Mouse (Mus musculus) macrophage (primary cell): ENCODE measurements around the gene Cdyl2. TPM values are rescaled to one million over a fixed set of nuclear protein-coding genes. Genes with fewer than 3 reads are reported as not detected.

Source experiments
- H3K27ac ChIP-seq: fragments of 350-480 bp; formaldehyde crosslinking; 2 replicates; pipeline ENCODE4 v1.9.0; 2021
- H3K36me3 ChIP-seq: fragments of 350-480 bp; formaldehyde crosslinking; 2 replicates; pipeline ENCODE4 v1.9.0; 2021; ENCODE audit errors: inconsistent target
- H3K4me3 ChIP-seq: fragments of 350-480 bp; formaldehyde crosslinking; 2 replicates; pipeline ENCODE4 v1.9.0; 2021; ENCODE audit errors: inconsistent target
- H3K79me2 ChIP-seq: fragments of 350-480 bp; formaldehyde crosslinking; 2 replicates; pipeline ENCODE4 v1.9.0; 2021; ENCODE audit errors: inconsistent target
- WGBS: methylation state at CpG from one replicate; pipeline ENCODE4 v1.1.7; 2026; ENCODE audit warnings: inconsistent platforms; ENCODE audit not compliant: missing documents; 5-methylcytosine and 5-hydroxymethylcytosine counted together
- polyA plus RNA-seq: library from polyadenylated mRNA; stranded (reverse); fragments of 250-400 nt; gene quantifications from 3 replicates; pipeline ENCODE4 v1.2.4, GENCODE M21; 2018; ENCODE audit warnings: inconsistent platforms
- total RNA-seq, 78 experiments: library from RNA; depleted of rRNA; stranded (reverse); fragments of 250-400 nt; gene quantifications; 1 replicate in 9 of 78; 2 replicates in 24 of 78; 3 replicates in 43 of 78; 4 replicates in 2 of 78; pipeline ENCODE4 v1.2.4; 2018; ENCODE audit warnings: inconsistent platforms in 56 of 78

Gene Cdyl2
- 10 to 100 TPM in 1 of 26 experiments, 1 to 10 TPM in 25; 1.6 to 15.3 (median 6.8) TPM for total RNA-seq (2018; cell fraction: chromatin; rRNA removed)
- 1 to 10 TPM; 3.9 to 6.4 (median 5.1) TPM for total RNA-seq (2018; cell fraction: cytosol; rRNA removed)
- 10 to 100 TPM in 1 of 26 experiments, 1 to 10 TPM in 25; 2.0 to 14.9 (median 6.4) TPM for total RNA-seq (2018; cell fraction: nucleus; rRNA removed)
- polyA plus RNA-seq, result 1.4 to 4.3 TPM (median 2.3 TPM) in 3 replicates

GRCm38 (mm10) chr8:116732684-116733647 is at the start of gene Cdyl2:
Gene Cdyl2 (minus strand): TSS chr8:116732991.
- Histone ChIP-seq H3K36me3 (no peaks in the 10 kb centered on the region), H3K79me2 (no peaks in the 10 kb centered on the region; the same call in 1 of the 2 replicates), H3K4me3 (peak within 1 kb of the TSS; percentile 36), H3K27ac (no peak within 1 kb of the TSS)
- under 1% methylated on average over 97 of the region's 129 CpGs for WGBS

- H3K36me3 ChIP-seq, result no peaks in the 10 kb centered on the region
- no peak overlapping the region for H3K4me3 ChIP-seq
- no peaks in the 10 kb centered on the region for H3K79me2 ChIP-seq
- 84% methylated on average over 8 of the region's 8 CpGs for WGBS
- no peak overlapping the region for H3K27ac ChIP-seq
Observed at GRCm38 (mm10) chr8:116780594-116780993, 47.8 kb upstream of the Cdyl2 start.

- H3K27ac ChIP-seq, result no peak overlapping the region
- 94% methylated on average over 3 of the region's 5 CpGs for WGBS
- H3K4me3 ChIP-seq, result no peak overlapping the region
- no peaks in the 10 kb centered on the region for H3K36me3 ChIP-seq
- H3K79me2 ChIP-seq, result no peaks in the 10 kb centered on the region
Observed at GRCm38 (mm10) chr8:116774220-116774619, 41.4 kb upstream of the Cdyl2 start.

DNA sequence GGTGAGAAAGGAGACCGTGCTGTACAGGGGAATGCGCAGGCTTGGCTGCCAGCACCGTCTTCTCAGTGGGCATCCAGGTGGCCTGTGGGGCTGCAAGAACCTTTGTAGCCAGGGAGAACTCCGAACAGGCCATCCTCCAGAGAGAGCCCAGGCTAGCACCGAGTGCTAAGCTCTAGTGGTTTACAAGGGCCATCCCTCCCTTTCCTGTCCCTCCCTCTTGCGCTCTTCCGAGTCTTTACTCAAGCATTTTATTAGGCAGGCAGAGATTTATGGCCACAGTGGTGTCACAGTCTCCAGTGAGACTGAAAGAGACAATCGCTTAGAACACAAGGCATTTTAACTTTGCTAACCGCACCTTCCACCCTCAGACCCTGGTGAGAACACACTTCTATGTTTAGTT is 39.9 kb upstream of the Cdyl2 start:
- H3K27ac ChIP-seq, result no peak overlapping the region
- H3K36me3 ChIP-seq, result no peaks in the 10 kb centered on the region
- H3K79me2 ChIP-seq, result no peaks in the 10 kb centered on the region
- WGBS, result 48% methylated on average over 9 of the region's 9 CpGs
- no peak overlapping the region for H3K4me3 ChIP-seq

DNA sequence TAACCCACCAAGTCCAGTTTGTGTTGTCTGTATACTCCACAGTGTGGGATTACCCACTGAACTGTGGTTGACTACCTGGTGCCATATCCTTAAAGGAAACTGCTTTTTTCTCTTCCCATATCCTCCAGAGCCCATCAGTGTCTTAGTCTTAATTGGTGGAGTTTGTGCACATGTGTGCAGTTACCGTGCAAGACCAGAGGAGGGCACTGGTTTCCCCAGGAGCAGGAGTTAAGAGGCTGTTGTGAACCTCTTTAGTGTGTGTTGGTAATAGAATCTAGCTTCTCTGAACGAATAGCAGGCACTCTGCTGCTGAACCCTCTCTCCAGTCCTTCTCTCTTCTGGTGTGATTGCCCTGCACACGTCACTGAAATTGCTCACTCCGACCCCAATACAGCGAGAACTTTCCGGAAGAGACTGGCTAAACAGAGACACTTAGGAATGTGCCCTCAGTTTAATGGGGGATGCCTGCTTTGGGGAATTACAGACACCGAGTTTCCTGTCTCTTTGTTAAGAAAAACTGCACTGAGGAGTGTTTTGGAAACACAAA is 39.1 kb upstream of the Cdyl2 start:
- Histone ChIP-seq H3K79me2 (no peaks in the 10 kb centered on the region), H3K36me3 (no peaks in the 10 kb centered on the region), H3K4me3 (no peak overlapping the region), H3K27ac (no peak overlapping the region)
- 40% methylated on average over 7 of the region's 7 CpGs for WGBS

DNA sequence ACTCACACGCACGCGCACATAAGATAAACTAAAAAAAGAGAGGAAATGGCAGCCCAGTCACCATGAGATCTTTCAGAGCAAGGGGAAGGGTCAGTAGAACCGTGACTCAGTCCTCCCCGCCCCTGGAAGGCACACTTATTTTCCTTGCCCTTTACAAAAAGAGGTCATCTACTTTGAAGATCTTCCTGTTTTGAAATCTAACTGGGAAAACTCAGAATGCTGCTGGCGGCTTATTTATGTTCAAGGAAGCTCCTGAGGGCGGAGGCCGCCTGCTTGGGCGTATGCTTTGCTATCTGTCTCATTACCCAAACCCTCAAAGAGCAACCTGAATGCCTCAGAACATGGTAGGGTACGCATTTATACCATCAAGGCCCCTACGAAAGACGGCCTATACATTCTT is 38.0 kb upstream of the Cdyl2 start:
- Histone ChIP-seq H3K36me3 (no peaks in the 10 kb centered on the region), H3K4me3 (no peak overlapping the region), H3K79me2 (no peaks in the 10 kb centered on the region), H3K27ac (no peak overlapping the region)
- WGBS, result 79% methylated on average over 9 of the region's 12 CpGs

DNA sequence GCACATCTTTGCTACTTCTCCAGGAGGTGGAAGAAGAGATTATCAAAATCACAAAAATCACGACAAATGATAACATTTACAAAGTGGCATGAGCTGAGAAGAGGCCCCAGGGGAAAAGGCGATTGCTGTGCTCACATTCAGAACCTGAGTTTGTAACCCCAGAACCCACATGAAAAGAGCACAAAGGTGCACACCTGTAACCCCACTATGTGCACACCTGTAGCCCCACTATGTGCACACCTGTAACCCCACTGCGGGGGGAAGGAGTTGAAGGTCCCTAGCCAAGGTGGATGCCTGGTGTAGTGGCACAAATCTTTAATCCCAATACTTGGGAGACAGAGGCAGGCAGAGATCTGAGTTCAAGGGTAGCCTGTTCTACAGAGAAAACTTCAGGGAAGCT is 23.4 kb upstream of the Cdyl2 start:
- WGBS, result 76% methylated on average over 3 of the region's 3 CpGs
- H3K36me3 ChIP-seq, result no peaks in the 10 kb centered on the region
- H3K79me2 ChIP-seq, result no peaks in the 10 kb centered on the region
- no peak overlapping the region for H3K27ac ChIP-seq
- no peak overlapping the region for H3K4me3 ChIP-seq

GRCm38 (mm10) chr8:116755557-116755956 is 22.8 kb upstream of the Cdyl2 start:
- no peaks in the 10 kb centered on the region for H3K36me3 ChIP-seq
- no peak overlapping the region for H3K4me3 ChIP-seq
- no peak overlapping the region for H3K27ac ChIP-seq
- H3K79me2 ChIP-seq, result no peaks in the 10 kb centered on the region
- WGBS, result 7% methylated on average over 4 of the region's 4 CpGs

- H3K27ac ChIP-seq, result no peak overlapping the region
- no peak overlapping the region for H3K4me3 ChIP-seq
- no peaks in the 10 kb centered on the region for H3K79me2 ChIP-seq
- H3K36me3 ChIP-seq, result no peaks in the 10 kb centered on the region
- WGBS, result 89% methylated on average over 1 of the region's 1 CpGs
Observed at GRCm38 (mm10) chr8:116740726-116741125, 7.9 kb upstream of the Cdyl2 start.

DNA sequence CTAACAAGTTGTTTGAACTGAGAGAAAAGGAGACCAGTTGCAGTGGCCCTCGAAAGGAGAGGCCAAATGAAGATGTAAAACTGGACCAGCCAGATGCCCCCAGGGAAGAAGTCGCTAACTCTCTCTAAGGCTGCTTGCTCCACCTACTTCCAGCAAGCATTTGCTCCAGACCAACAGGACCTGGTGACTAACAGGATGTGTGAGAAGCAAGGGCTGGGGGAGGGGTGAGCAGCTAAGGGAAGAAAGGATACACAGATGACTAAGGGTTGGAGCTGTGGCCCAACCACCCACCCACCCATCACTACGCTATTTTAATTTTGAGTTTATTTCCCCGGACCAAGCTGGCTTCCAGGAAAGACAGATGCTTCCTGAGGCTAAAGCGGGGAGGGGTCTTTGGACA is 2.5 kb upstream of the Cdyl2 start:
- Histone ChIP-seq H3K79me2 (no peaks in the 10 kb centered on the region; the same call in 1 of the 2 replicates), H3K36me3 (no peaks in the 10 kb centered on the region), H3K4me3 (no peak overlapping the region), H3K27ac (no peak overlapping the region)
- 40% methylated on average over 5 of the region's 5 CpGs for WGBS

- WGBS, result 75% methylated on average over 9 of the region's 9 CpGs
- no peak overlapping the region for H3K4me3 ChIP-seq
- no peak overlapping the region for H3K27ac ChIP-seq
Observed at GRCm38 (mm10) chr8:116734176-116734575, 1.4 kb upstream of the Cdyl2 start.

GRCm38 (mm10) chr8:116733648-116734014 is 840 bp upstream of the Cdyl2 start:
- Histone ChIP-seq H3K4me3 (no peak overlapping the region; the same call in 1 of the 2 replicates), H3K27ac (no peak overlapping the region), H3K36me3 (no peaks in the 10 kb centered on the region), H3K79me2 (no peaks in the 10 kb centered on the region; the same call in 1 of the 2 replicates)
- WGBS, result 53% methylated on average over 3 of the region's 3 CpGs

More at GRCm38 (mm10) chr8:116734176-116734575, 1.4 kb upstream of the Cdyl2 start:
- H3K79me2 ChIP-seq, result no peaks in the 10 kb centered on the region; the same call in 1 of the 2 replicates
- no peaks in the 10 kb centered on the region for H3K36me3 ChIP-seq

GRCm38 (mm10) chr8:116731976-116732683 is 661 bp downstream of the Cdyl2 start:
- H3K36me3 ChIP-seq, result no peaks in the 10 kb centered on the region
- no peak overlapping the region for H3K27ac ChIP-seq
- no peaks in the 10 kb centered on the region; the same call in 1 of the 2 replicates for H3K79me2 ChIP-seq
- H3K4me3 ChIP-seq, result peak overlapping the region; percentile 36
- 5% methylated on average over 26 of the region's 46 CpGs for WGBS

- Histone ChIP-seq H3K27ac (no peak overlapping the region), H3K36me3 (no peaks in the 10 kb centered on the region), H3K79me2 (no peaks in the 10 kb centered on the region), H3K4me3 (no peak overlapping the region)
- WGBS, result 96% methylated on average over 2 of the region's 2 CpGs
Observed at GRCm38 (mm10) chr8:116721451-116721850, 11.3 kb downstream of the Cdyl2 start.
